Mouse (Mus musculus) hindbrain, embryonic 12.5 days (tissue): ENCODE measurements at regions not wholly inside any gene's neighbourhood (a gene's known extent, or its start where the extent isn't known, plus 50 kb on each side); places are given as distances from the start of the nearest gene placed in this dataset.
"Not testable (repeated sequence)": the region's sequence is repeated elsewhere in the genome, so short reads cannot be mapped to it uniquely, and the experiment has no call there.

Experiments used
- ATAC-seq: fragments of 200-750 bp; cut with Nextera tagmentation; 2 replicates; pipeline ENCODE4 v1.8.0; 2017; ENCODE audit warnings: moderate TSS enrichment; ENCODE audit not compliant: low FRiP score
- H3K27ac ChIP-seq: fragments of 300-500 bp; sonication (generic); 2 replicates; pipeline ENCODE4 v1.5.1; 2016; ENCODE audit warnings: mild to moderate bottlenecking
- H3K27me3 ChIP-seq: fragments of 300-500 bp; sonication (generic); 2 replicates; pipeline ENCODE4 v1.6.1; 2016; ENCODE audit warnings: mild to moderate bottlenecking
- H3K36me3 ChIP-seq: fragments of 300-500 bp; sonication (generic); 2 replicates; pipeline ENCODE4 v1.6.1; 2016; ENCODE audit warnings: mild to moderate bottlenecking
- H3K4me1 ChIP-seq: fragments of 300-500 bp; sonication (generic); 2 replicates; pipeline ENCODE4 v1.6.1; 2016
- H3K4me2 ChIP-seq: fragments of 300-500 bp; sonication (generic); replicated peaks from 2 replicates; pipeline ENCODE4 v1.6.1; 2016; ENCODE audit warnings: mild to moderate bottlenecking
- H3K4me3 ChIP-seq: fragments of 300-500 bp; sonication (generic); 2 replicates; pipeline ENCODE4 v1.5.1; 2016; ENCODE audit warnings: mild to moderate bottlenecking
- H3K9ac ChIP-seq: fragments of 300-500 bp; sonication (generic); 2 replicates; pipeline ENCODE4 v1.6.1; 2016; ENCODE audit warnings: mild to moderate bottlenecking, moderate library complexity
- H3K9me3 ChIP-seq: fragments of 300-500 bp; sonication (generic); replicated peaks from 2 replicates; pipeline ENCODE4 v1.6.1; 2016; ENCODE audit warnings: mild to moderate bottlenecking
- WGBS: fragments of 180-500 bp; shearing (Covaris S2); methylation state at CpG from one replicate; pipeline ENCODE4 v1.1.7; 2016; 5-methylcytosine and 5-hydroxymethylcytosine counted together

DNA sequence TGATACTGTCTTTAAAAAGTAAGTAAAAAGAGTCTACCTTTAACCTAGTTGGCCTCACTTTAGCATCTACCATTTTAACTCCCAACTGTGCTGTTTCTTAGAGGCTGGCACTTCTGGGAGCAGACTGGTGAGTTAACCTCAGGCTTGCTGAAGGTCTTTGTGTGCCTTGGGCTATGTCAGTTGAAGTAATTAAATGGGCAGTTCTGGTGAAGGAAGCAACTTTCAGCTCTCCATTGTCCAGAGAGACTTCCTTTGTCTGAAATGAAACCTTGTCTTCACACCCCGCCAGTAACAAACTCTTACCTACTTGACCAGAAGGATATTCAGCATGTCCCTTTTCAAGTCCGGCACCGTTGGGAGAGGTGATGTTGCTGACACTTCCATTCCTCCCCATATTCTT lies 55.5 kb downstream of the Zfp281 start:
- no peak overlapping the region for H3K9ac ChIP-seq
- no peak overlapping the region for H3K27ac ChIP-seq
- no peaks in the 10 kb centered on the region; the same call in 1 of the 2 replicates for H3K4me1 ChIP-seq
- WGBS = 63% methylated on average over 3 of the region's 3 CpGs
- H3K27me3 ChIP-seq = no peaks in the 10 kb centered on the region
- no peaks in the 10 kb centered on the region for H3K36me3 ChIP-seq
- no peak overlapping the region for H3K4me3 ChIP-seq
- no peak for ATAC-seq
- no peaks in the 10 kb centered on the region for H3K9me3 ChIP-seq
- H3K4me2 ChIP-seq = no peak overlapping the region

DNA sequence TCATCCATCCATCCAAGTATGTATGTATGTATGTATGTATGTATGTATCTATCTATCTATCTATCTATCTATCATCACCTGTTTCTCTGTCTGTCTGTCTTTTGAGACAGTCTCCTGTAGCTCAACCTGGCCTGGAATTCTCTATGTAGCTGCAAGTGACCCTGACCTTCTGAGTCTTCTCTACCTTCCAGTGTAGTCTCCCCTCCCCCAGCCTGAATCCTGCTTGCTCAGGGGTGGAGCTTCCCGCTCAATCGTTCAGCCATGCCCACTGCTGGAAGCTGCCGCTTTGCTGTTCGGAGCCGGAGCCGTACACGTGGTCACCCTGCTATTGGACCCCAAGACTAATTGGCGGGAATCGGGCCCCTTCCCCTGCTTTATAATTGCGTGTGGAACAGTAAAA lies 57.6 kb downstream of the Zfp281 start:
- WGBS = 68% methylated on average over 10 of the region's 10 CpGs
- H3K4me3 ChIP-seq, ATAC-seq: not testable (repeated sequence)

DNA sequence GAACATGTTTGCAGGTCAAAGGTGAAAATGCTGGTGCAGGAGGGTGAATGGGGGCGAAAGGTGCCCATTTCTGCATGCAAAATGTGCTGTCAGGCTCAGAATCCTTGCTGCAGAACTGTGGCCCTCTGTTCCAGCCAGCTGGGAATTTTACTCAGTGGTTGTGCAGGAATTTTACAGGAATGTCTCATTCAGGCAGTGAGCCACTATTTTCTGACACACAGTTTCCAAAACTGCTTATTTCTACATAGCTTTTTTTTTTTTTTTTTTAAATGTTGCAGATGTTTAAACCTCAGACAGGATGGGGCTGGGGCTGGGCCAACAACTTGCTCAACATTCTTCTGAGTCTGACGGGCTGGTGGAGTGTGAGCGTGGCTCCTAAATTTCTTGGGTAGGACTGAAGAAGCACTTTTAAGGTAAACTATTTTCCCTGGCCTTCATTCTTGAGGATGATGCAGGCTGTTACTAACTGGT lies 58.4 kb downstream of the Zfp281 start:
- WGBS = 85% methylated on average over 3 of the region's 3 CpGs
- Histone ChIP-seq H3K4me1 (no peaks in the 10 kb centered on the region), H3K27ac (no peak overlapping the region), H3K9ac (no peak overlapping the region), H3K36me3 (no peaks in the 10 kb centered on the region), H3K4me3 (no peak overlapping the region), H3K27me3 (no peaks in the 10 kb centered on the region), H3K4me2 (no peak overlapping the region), H3K9me3 (no peaks in the 10 kb centered on the region)
- no peak for ATAC-seq

More for the DNA sequence above, 57.6 kb downstream of the Zfp281 start:
- not testable (repeated sequence) for H3K36me3 ChIP-seq, H3K9me3 ChIP-seq, H3K9ac ChIP-seq, H3K4me2 ChIP-seq, H3K4me1 ChIP-seq, H3K27me3 ChIP-seq, H3K27ac ChIP-seq

DNA sequence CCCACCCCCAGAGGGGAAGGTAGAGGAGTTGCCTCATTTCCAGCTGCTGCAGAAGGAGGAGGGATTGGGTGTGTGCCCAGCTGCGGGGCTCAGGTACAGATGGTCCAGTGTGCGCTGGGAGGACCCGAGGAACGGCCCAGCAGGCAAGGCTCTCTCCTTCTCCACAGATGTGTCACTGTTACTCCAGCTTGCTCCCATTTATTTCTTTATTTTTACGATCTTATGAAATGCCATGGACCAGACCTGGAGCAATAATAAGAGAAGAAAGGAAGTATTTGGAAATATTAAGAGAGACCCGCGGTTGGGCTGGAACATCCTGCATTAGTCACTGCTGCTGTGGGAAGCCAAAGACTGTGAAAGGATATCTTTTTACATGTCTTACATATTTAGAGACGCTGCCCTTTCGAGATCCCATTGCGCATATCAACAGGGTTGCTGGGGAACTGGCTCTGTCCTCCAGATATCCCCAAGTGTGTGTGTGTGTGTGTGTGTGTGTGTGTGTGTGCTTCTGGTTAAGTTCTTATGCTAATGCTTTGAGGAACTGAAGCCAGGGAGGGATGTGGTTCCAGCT lies 58.9 kb downstream of the Zfp281 start:
- H3K9ac ChIP-seq = no peak overlapping the region
- no peaks in the 10 kb centered on the region for H3K4me1 ChIP-seq
- H3K9me3 ChIP-seq = no peaks in the 10 kb centered on the region
- no peaks in the 10 kb centered on the region for H3K27me3 ChIP-seq
- ATAC-seq = no peak
- H3K4me2 ChIP-seq = no peak overlapping the region
- no peak overlapping the region for H3K27ac ChIP-seq
- WGBS = 58% methylated on average over 10 of the region's 10 CpGs
- no peaks in the 10 kb centered on the region for H3K36me3 ChIP-seq
- no peak overlapping the region for H3K4me3 ChIP-seq

DNA sequence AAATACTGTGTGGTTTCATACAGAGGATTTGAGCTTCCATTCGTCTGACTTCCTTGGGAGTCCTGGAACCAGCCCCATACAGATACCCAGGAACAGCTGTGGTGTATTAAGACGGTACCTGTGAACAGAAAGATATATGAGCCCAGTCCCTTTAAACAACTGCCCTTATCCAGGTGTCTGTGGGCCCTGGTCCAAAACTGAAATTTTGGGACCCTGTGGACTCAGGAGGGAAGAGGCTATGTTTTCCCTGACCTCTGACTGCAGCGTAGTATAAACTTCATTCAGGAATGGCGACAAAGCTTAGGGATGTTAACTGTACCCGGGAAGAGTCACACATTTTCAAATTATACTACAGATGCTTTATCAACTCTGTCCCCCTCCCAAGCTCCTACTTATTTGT lies 59.8 kb downstream of the Zfp281 start:
- no peaks in the 10 kb centered on the region for H3K4me1 ChIP-seq
- no peak overlapping the region for H3K4me3 ChIP-seq
- no peaks in the 10 kb centered on the region for H3K9me3 ChIP-seq
- H3K27me3 ChIP-seq = no peaks in the 10 kb centered on the region
- H3K27ac ChIP-seq = no peak overlapping the region
- WGBS = 78% methylated on average over 5 of the region's 5 CpGs
- no peak overlapping the region for H3K9ac ChIP-seq
- ATAC-seq = no peak
- no peak overlapping the region for H3K4me2 ChIP-seq
- H3K36me3 ChIP-seq = no peaks in the 10 kb centered on the region

DNA sequence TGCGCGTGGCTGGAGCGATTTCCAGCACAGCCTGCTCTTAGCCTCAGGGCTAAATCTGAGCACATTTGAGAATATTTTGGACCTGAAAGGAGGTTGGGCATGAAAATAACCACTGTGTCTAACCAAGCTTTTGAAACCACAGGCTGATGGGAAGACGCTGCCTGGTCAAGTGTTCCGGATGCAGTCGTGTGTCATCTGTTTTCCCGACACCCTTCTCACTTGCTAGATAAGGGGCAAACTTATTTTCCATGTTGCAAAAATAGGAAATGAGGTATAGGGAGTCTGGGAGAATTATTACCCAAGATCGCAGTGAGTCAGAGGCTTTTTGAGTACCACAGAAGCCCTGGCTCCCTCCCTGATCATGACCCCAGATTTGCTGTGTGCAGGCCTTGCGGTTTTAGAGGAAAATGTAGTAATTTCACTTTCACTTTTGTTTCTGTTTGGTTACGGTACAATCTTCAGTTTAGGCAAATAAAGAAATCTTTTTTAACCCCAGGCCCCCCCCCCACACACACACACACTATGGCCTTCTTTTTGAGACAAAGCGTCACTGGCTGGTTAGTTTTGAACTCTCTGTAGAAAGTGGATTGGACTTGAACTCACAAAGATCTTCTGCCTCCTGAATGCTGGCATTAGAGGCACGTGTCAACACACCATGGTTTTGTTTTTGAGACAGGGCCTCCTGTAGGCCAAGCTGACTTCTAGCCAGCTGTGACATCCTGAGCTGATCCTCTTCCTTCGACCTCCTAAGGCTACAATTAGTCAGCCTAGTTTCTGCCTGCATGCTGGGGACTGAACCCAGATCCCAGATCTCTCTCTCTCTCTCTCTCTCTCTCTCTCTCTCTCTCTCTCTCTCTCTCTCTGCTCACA lies 60.7 kb downstream of the Zfp281 start:
- Histone ChIP-seq H3K9me3 (no peaks in the 10 kb centered on the region), H3K36me3 (no peaks in the 10 kb centered on the region), H3K27me3 (no peaks in the 10 kb centered on the region), H3K4me2 (no peak overlapping the region), H3K4me3 (no peak overlapping the region), H3K9ac (no peak overlapping the region), H3K27ac (no peak overlapping the region), H3K4me1 (no peaks in the 10 kb centered on the region)
- 72% methylated on average over 13 of the region's 13 CpGs for WGBS
- ATAC-seq = no peak

DNA sequence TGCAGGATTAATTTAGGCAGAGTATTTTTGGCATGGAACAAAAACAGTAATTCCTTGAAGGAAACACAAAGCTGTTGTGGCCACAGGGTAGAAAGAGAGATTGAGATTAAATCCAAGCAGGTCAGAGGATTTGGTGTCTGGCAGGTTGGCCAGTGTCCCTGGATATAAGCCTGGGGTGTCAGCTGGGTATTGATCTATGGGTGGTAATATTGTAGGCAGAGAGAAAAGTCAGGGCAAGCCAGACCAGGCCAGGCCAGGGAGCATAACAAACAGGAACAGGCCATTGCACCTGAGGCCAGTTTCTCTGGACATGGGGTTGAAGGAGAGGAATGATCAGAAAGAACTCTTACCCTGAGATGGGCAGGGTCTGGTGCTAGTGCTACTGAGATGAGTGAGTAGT lies 61.8 kb downstream of the Zfp281 start:
- H3K4me2 ChIP-seq = no peak overlapping the region
- H3K4me3 ChIP-seq = no peak overlapping the region
- no peak overlapping the region for H3K9ac ChIP-seq
- no peak for ATAC-seq
- H3K4me1 ChIP-seq = no peaks in the 10 kb centered on the region
- no peaks in the 10 kb centered on the region for H3K9me3 ChIP-seq
- no peaks in the 10 kb centered on the region for H3K27me3 ChIP-seq
- H3K36me3 ChIP-seq = no peaks in the 10 kb centered on the region
- H3K27ac ChIP-seq = no peak overlapping the region

DNA sequence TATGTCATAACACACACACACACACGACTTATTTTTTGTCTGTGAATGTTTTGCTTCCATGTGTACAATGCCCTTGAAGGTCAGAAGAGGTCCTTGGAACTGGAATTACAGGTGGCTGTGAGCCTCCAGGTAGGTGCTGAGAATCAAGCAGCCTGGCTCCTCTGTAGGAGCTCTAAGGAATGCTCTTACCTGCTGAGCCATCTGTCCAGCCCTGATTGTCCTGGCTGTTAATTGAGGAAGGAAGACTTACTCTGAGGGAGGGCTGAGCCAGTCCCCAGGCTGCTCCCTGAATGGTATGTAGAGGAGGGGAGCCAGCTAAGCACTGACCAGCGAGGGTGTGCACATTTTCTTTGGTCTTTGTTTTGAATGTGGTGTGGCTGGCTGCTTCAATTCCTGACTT lies 65.4 kb downstream of the Zfp281 start:
- Histone ChIP-seq H3K9ac (no peak overlapping the region), H3K4me3 (no peak overlapping the region), H3K4me1 (no peaks in the 10 kb centered on the region), H3K4me2 (no peak overlapping the region), H3K27ac (no peak overlapping the region), H3K27me3 (no peaks in the 10 kb centered on the region), H3K36me3 (no peaks in the 10 kb centered on the region), H3K9me3 (no peaks in the 10 kb centered on the region)
- 25% methylated on average over 2 of the region's 2 CpGs for WGBS
- no peak for ATAC-seq

DNA sequence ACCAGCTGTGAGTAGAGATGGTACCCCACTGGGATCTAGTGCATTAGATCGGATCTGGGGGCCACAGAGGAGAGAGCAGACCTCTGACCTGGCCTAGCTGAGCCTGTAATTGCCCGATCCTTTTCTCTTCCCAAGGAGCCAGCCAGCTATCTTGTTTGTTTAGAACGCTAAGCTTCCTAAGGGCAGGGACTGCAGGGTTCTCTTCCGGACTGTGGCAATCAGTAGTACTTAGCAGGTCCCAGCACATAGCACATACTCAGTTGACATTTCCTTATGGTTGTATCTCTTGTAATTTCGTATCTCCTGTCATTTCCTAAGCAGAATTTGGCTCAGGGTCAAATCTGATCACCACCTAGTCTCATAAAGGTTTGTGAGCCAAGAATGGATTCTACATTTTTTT lies 68.7 kb downstream of the Zfp281 start:
- no peak for ATAC-seq
- 47% methylated on average over 5 of the region's 5 CpGs for WGBS
- H3K27ac ChIP-seq = no peak overlapping the region

DNA sequence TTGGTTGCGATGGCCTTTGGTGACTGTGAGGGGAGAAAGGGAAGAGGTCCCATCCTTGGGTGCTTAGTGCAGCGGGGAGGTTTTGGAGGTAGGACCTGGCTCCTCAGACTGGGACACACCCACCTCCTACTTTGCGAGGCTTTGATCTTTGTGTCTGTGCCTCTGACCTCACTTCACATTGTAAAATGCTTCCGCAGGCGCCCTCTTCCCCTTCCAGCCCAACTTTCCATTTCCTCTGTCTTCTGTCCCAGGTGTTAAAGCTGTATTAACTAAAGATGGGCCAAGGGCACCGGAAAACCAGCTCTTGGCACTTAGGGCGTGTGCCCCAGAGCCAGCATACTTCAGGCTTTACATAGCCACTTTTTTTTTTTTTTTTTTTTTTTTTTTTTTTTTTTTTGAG lies 70.3 kb downstream of the Zfp281 start:
- Histone ChIP-seq H3K36me3 (no peaks in the 10 kb centered on the region), H3K4me2 (no peak overlapping the region), H3K4me3 (no peak overlapping the region), H3K4me1 (no peaks in the 10 kb centered on the region), H3K27me3 (no peaks in the 10 kb centered on the region), H3K27ac (no peak overlapping the region), H3K9me3 (no peaks in the 10 kb centered on the region), H3K9ac (no peak overlapping the region)
- 48% methylated on average over 7 of the region's 7 CpGs for WGBS
- ATAC-seq = no peak

More for the DNA sequence above, 68.7 kb downstream of the Zfp281 start:
- no peaks in the 10 kb centered on the region for H3K4me1 ChIP-seq
- H3K4me3 ChIP-seq = no peak overlapping the region
- H3K9ac ChIP-seq = no peak overlapping the region
- H3K9me3 ChIP-seq = no peaks in the 10 kb centered on the region
- no peak overlapping the region for H3K4me2 ChIP-seq
- H3K36me3 ChIP-seq = no peaks in the 10 kb centered on the region
- H3K27me3 ChIP-seq = no peaks in the 10 kb centered on the region

DNA sequence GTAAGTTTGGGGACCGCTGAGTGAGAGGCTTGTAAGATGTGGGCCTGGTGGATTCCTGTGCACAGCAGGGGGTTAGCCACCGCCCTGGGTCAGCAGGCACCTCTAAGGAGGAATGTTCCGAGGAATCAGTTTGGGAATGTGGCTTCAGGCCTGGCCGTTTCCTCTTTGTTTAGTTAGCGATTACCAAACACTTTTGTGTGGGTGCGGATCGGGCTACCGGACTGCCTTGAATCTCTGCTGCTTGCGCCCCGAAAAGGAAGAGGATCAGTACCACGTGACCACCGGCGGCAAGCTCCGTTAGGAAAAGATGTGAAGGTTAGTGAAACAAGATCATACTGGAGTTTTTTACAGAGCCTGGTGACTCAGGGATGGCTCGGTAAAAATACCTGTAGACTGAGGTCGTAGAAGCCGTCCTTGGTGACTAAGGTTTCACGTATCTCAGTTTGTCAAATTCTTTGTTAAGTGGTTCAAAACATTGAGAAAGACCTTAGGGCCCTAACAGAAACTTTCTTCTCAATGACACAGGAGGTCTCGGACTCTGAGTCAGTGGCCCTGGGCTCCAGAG lies 71.5 kb downstream of the Zfp281 start:
- Histone ChIP-seq H3K27ac (no peak overlapping the region), H3K9me3 (no peaks in the 10 kb centered on the region), H3K36me3 (no peaks in the 10 kb centered on the region), H3K4me1 (no peaks in the 10 kb centered on the region), H3K9ac (no peak overlapping the region), H3K4me3 (peak overlapping the region; percentile 19; the same call in 1 of the 2 replicates), H3K4me2 (peak overlapping the region; percentile 46), H3K27me3 (no peaks in the 10 kb centered on the region)
- no peak for ATAC-seq
- WGBS = 6% methylated on average over 19 of the region's 19 CpGs

DNA sequence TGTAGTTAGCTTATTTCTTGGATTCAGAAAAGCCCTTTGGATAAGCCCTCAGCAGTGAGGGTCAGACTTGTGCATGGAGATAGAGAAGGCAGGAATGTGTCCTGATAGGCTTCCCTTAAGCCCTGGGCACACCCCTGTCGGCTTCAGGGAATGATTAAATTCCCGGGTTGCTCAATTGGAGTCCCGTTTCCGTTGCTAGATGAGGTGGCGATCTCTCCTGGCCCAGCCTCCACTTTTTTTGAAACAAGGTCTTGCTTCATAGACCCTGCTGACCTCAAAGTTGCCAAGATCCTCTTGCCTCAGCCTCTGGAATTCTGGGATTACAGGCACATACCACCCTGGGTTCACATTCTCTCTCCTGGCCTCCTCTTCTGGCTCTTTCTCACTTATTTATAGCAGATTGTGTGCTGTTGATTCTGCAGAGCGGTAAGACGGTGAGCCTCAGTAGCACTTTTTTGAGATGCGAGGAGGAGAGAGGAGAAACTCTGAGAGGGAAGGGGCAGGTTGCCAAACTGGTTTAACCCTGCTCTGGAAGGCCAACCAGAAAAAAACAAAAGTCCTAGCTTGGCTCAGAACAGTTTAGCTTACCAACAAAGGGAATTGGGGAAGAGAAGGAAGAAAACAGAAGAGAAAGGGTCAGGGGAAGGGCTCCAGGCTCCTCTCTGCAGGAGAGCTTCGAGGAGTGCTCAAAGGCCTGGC lies 73.9 kb downstream of the Zfp281 start:
- Histone ChIP-seq H3K9ac (no peak overlapping the region), H3K27me3 (no peaks in the 10 kb centered on the region), H3K27ac (no peak overlapping the region), H3K9me3 (no peaks in the 10 kb centered on the region), H3K36me3 (no peaks in the 10 kb centered on the region), H3K4me3 (no peak overlapping the region), H3K4me1 (no peaks in the 10 kb centered on the region), H3K4me2 (no peak overlapping the region)
- no peak for ATAC-seq
- 19% methylated on average over 9 of the region's 9 CpGs for WGBS
